Mouse (Mus musculus): ENCODE measurements around the gene Ramp1. TPM values are rescaled to one million over a fixed set of nuclear protein-coding genes. Genes with fewer than 3 reads are reported as not detected.

The Ramp1 gene
- polyA plus RNA-seq, 1 experiment = 60.6 TPM

DNA sequence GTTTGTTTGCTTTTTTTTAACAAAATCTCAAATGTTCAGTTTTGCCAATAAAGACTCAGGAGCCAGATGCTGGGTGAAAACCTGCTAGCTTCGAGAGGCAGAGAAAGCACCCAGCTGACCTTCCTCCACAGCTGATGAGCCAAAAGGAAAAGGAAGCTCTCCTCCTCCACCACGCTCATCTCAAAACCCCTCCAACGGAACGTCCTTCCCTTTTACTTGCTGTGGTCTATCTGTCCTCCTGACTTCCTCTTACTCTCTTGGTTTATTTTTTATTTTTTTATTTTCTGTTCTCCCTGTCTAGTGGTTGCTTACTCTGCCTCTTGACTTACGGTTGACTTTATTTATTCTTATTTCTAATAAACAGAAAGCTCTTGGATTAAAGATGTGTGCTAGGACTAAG lies 55.8 kb downstream of the Ramp1 start:
- DNase-seq (ENCODE audit: extremely low spot score in 1 of 2, low spot score in 1 of 2) = no peak

DNA sequence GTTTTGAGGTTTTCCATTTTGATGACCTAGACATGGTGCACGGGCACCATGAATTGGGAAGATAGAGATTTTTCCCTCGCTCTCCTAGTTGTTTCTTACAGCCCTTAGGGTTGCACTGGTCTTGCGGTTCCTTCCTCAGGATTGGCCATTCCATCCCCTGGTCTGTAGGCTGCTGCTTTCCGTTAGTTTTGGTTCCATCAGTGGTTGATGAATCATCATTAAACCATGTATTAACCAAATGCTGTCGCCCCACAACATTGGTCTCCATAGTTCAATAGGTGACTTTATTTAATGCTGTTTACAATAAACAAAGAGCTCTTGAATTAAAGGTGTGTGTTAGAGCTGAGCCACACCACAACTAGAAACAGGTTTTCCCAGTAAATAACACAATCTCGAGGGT lies 58.1 kb downstream of the Ramp1 start:
- no peak for DNase-seq (ENCODE audit: extremely low spot score in 1 of 2, low spot score in 1 of 2)

DNA sequence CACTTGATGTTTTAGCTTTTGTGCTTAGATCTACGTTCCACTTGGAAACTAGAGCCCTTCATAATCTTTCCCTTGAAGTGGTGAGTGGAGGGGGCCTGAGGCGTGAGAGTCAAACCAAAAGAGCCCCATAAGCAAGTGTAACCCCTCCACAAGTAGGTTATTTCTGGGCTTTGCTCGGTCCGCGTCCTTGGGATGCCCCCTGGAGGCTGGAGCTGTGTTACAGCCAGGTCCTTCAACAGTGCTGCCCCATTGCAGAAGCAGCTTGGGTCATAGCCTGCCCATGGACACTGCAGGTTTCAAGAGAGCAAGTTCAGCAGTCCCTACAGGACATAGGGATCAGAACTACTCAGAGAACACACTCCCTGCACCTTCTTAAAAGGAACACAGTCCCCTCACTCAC lies 59.5 kb downstream of the Ramp1 start:
- DNase-seq (ENCODE audit: extremely low spot score in 1 of 2, low spot score in 1 of 2) = peak in 1 of 2 experiments; percentile 75

DNA sequence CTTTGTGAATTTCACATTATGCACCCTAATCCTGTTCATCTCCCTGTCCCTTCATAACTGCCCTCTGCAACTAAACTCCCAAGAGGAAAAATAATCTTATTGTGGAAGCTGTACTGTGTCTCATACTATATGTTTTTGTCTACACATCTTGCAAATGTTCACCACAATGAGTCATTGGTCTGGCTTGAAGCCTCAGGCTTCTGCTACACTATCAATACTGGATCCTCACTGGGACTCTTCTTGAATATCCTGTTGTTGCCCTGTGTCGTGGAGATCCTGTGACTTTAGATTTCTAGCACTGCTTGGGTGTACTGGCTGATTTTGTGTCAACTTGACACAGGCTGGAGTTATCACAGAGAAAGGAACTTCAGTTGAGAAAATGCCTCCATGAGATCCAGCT lies 60.2 kb downstream of the Ramp1 start:
- DNase-seq (ENCODE audit: extremely low spot score in 1 of 2, low spot score in 1 of 2) = no peak

DNA sequence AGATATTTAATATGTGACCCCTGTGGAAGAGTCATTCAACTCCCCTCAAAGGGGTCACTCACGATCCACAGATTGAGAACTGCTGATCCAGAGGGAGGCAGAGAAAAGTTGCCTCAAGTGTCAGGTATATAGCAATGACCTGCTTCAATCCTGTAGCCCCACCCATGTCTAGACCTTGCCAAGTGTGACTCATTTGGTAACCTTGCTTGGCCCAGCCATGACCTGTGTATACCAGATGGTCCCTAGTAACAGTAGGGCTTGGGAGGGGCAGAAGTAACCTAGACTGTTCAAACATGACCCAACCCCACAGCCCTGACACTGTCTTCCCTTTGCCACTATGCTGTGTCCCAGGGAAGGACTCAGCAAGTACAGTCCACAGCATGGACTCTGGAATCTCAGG lies 61.1 kb downstream of the Ramp1 start:
- no peak for DNase-seq (ENCODE audit: extremely low spot score in 1 of 2, low spot score in 1 of 2)

DNA sequence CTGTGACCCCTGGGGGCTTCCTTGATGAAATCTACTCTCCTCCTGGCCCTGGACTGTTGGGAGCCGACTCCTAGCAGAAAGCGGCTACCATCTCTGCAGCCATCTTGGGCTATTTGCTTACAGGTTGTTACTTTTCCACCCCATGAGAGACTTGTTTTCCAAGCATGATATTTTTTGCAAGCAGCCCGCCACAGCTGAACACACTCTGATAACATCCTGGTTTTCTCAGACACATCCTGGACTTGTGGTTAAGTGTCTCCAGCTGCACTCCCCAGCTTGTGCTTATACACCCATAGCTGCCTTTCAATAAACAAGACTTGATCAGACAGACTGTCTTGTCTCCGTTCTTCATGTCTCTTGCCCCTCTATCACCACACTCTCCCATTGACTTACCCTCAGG lies 61.6 kb downstream of the Ramp1 start:
- DNase-seq (ENCODE audit: extremely low spot score in 1 of 2, low spot score in 1 of 2) = no peak

DNA sequence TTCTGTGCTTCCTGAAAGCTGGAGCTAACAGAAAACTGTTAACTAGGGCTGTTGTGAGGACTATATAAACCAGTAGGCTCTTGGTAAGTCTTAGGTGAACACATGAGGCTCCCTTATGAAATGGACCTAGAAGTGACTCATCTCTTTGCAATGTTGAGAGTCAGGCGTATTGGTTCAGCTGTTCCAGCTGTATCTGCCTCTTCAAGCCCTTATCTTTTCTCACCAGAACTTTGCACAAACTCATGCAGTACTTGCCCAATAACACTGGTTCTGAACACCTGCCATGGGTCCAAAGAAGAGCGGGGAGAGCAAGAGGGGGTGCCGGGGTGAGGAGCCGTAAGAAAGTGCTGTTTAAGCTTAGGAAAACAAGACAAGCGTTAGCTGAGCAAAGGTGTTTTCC lies 68.6 kb downstream of the Ramp1 start:
- no peak for DNase-seq (ENCODE audit: extremely low spot score in 1 of 2, low spot score in 1 of 2)

DNA sequence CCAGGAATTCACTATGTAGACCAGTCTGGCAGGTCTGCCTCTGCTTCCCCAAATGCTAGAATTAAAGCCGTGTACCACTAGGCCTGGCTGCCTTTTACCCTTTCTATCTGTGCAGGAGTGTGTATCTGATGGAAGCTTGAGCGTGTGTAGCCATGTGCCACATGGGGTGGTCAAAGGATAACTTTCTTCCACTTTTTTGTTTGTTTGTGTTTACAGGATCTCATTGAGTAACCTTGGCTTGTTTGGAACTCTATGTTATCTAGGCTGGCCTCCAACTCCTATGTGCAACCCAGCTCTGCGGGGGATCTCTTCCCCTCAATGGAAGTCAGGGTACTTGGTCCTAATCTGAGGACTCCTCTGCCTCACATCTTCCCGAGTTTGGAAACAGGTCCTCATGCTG lies 69.3 kb downstream of the Ramp1 start:
- no peak for DNase-seq (ENCODE audit: extremely low spot score in 1 of 2, low spot score in 1 of 2)

DNA sequence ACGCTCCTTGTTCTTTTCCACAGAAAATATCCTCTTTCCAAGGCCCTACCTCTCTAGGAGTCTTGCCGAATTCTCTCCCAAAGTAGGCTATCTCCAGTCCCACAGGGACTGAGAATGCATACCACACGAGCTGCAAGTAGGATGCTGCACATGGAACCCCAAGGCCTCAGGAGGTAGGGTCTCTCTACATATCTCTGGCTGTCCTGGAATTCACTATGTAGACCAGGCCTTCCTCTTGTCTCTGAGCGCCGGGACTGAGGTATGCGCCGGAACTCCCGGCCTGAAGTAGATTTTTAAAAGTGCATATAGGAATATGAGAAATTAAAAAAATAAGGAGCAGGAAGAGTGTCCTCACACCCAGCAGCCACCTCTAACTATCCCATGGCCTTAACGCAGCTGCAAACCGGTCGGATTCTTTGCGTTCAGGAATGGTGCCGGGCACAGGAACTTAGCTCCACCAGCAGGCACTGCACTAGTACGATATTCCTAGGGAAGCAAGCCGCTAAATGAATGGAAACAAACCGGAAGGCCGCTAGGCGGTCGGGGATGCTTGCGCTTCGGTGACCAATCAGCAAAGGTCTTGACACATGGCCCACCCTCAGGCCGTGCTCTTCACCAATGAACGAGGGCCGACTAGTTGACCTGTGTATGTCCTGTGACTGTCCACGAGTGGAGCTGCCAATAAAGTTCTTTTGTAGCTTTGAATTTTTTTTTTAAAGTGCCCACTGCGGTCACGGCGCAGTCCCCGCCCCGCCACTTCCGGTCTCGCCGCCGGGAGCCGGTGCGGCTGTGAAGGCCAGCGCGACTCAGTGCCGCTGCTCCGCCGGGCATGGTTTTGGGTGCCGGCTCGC lies 70.2 kb downstream of the Ramp1 start, which contains the start of gene Ube2f:
Ube2f (plus strand) TSS at position 741 of the 851 bp plus-strand sequence.
- peak; percentile 97 to 98 for DNase-seq (ENCODE audit: extremely low spot score in 1 of 2, low spot score in 1 of 2)

DNA sequence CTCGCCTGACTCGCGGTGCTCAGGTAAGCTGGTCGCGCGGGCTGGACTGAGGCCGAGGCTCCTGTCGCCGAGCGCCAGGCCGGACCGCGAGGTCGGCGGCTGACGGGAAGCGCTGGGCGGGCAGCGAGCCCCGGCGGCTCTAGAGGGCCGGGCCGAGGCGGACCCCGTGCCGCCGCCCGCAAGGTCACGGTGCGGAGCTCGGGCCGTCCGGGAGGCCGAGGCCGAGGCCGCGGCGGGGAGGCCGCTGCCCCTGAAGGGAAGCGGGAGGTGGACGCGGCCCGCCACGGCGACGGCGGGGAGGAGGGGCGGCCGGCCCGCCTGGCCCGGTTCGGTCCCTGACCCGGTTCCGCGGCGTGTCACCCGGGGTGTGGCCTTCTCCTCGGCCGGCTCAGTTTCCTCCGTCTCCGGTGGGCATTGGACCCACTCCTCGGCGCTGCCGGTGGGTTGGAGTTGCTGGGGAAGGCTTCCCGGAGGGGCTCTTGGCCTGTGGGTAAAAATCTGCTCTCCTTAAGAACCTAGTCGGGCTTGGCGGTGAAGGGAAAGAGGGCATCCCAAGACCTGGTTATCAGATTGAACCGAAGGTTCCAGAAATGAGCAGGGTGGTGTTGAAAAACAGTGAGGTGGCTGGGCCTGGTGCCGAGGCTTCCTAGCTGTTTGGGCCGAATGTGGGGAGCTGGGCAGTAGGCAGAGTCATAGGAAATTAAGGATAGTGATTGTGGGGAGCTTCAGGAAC lies 71.0 kb downstream of the Ramp1 start:
- DNase-seq (ENCODE audit: extremely low spot score in 1 of 2, low spot score in 1 of 2) = no peak

DNA sequence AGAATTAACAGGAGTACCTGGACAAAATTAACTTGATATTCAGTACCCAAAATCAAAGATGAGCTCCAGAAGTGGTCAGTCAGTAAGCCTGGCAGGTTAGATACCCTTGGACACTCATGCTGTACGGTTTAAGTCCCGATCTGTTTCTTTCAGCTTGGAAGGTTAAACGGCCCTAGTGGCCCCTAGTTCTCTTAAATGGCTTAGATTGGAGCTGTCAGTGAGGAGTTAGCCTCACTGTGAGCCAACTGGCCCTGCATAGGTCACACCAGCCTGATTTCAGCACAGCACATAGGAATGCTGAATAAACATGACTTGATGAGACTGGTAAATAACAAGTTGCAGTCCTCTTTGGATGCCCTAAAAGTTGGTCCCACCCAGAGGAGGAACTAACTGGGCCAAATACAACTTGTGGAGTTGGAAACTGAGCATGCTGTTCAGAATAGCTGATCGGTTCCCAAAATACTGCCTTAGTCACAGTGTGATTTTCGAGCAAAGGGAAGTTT lies 71.6 kb downstream of the Ramp1 start:
- no peak for DNase-seq (ENCODE audit: extremely low spot score in 1 of 2, low spot score in 1 of 2)

DNA sequence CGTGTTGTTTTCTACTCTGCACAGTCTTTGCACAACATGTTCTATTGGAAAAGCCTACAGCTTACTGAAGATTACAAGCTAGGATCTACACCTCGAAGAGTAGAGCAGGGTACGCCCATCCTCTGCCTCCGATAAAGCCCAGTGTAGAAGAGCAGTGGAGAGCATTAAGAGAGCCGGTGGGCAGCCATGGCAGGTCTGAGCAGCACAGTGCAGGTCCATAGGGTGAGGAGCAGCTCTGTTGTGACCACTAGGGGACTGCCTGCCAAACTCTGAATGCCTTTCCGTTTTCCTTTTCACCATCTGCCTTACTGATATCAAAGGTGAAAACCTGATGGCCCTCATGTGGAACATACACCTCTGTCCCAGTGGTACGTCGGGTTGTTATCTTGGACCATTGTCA lies 72.3 kb downstream of the Ramp1 start:
- DNase-seq (ENCODE audit: extremely low spot score in 1 of 2, low spot score in 1 of 2) = no peak

DNA sequence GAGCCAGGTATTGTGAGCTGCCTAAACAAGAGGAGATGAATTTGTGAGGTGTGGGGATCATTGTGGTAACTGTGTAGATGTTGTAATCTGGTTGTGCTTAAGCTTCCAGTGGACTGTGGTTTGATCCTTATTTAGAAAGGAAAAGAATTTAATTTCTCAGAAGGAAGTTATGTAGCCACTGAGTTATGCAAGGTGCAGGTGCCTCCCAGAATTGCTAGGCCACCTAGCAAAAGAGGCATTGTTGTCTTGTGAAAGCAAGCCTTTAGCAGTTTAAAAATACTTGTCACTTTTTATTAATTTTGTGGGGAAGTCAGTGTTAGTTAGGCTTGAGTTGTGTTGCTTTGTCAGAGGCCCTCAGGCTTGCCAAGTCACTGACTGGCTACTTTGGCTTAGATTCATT lies 78.3 kb downstream of the Ramp1 start:
- DNase-seq (ENCODE audit: extremely low spot score in 1 of 2, low spot score in 1 of 2) = no peak

DNA sequence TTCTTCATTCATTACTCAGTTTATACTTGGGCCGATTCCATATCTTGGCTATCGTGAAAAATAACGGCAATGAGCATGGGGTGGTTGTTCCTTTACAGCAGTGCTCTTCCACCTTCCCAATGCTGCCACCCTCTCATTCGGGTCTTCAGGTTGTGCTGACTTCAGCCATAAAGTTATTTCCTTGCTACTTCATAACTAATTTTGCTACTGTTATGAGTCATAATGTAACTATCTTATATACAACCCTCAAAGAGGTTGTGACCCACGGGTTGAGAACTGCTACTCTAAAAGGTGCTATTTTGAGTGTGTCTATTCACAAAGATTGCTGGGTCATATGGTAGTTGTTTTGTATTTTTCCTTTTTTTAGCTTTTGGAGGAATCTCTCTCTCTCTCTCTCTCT lies 80.2 kb downstream of the Ramp1 start:
- no peak for DNase-seq (ENCODE audit: extremely low spot score in 1 of 2, low spot score in 1 of 2)

DNA sequence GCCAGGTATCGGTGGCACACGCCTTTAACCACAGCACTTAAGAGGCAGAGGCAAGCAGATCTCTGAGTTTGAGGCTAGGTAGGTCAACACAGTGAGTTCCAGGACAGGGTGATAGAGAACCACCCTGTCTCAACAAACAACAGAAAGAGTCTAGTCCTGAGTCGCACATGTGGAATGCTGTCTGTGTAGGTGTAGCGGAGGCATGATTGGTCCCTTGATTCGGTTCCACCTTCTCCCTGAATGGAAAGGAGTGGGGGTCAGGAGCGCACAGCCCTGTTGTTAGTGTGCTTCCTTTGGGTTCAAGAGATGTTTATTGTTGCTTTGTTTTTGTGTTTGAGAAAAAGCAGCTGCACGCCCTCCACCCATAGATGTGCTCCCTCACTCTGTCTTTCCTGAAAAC lies 82.9 kb downstream of the Ramp1 start:
- no peak for DNase-seq (ENCODE audit: extremely low spot score in 1 of 2, low spot score in 1 of 2)

DNA sequence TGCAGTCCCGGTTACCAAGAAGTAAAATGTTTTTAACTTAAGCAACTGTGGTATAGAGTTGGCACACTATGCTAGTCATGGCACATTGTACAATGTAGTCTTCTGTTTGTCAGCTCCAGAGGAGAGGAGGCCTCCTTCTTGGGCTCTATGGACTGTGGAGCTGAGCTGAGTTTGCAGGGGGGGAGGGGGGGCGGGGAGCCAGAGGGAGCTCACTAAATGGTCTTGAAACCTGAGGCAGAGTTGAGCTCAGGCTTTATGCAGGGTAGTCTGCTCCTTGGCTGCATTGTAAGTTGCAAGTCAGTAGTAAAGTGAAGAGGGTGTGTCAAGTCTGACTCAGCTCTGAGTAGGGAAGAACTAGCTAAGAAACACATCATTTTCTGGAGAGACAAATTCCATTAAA lies 92.6 kb downstream of the Ramp1 start:
- no peak for DNase-seq (ENCODE audit: extremely low spot score in 1 of 2, low spot score in 1 of 2)

Other genes with a start within 250 kb of the Ramp1 start
- gene Prlh, start 226.7 kb upstream of the Ramp1 start, polyA plus RNA-seq (2012; rRNA removed) = not detected in 2 replicates
- gene Rab17, start 210.2 kb upstream of the Ramp1 start, polyA plus RNA-seq (2012; rRNA removed) = 0.06 and 0.21 TPM in 2 replicates
- gene Lrrfip1, start 181.1 kb upstream of the Ramp1 start, polyA plus RNA-seq (2012; rRNA removed) = 76.0 and 85.8 TPM in 2 replicates
- 0.02 and 0.04 TPM in 2 replicates for gene Rbm44, start 34.7 kb upstream of the Ramp1 start, polyA plus RNA-seq (2012; rRNA removed)
- gene Ube2f, start 70.5 kb downstream of the Ramp1 start, polyA plus RNA-seq (2012; rRNA removed) = 60.1 and 62.1 TPM in 2 replicates
- gene Scly, start 118.5 kb downstream of the Ramp1 start, polyA plus RNA-seq (2012; rRNA removed) = 19.6 and 20.0 TPM in 2 replicates
- 0.21 and 0.28 TPM in 2 replicates for gene Espnl, start 142.3 kb downstream of the Ramp1 start, polyA plus RNA-seq (2012; rRNA removed)
- 4.8 and 5.0 TPM in 2 replicates for gene Klhl30, start 171.2 kb downstream of the Ramp1 start, polyA plus RNA-seq (2012; rRNA removed)
- 0.72 and 1.4 TPM in 2 replicates for gene Erfe, start 186.6 kb downstream of the Ramp1 start, polyA plus RNA-seq (2012; rRNA removed)
- 92.2 and 97.3 TPM in 2 replicates for gene Ilkap, start 219.0 kb downstream of the Ramp1 start, polyA plus RNA-seq (2012; rRNA removed)
- 20.7 and 25.9 TPM in 2 replicates for gene Hes6, start 234.2 kb downstream of the Ramp1 start, polyA plus RNA-seq (2012; rRNA removed)

Measured in frontal cortex, adult 2 months (tissue).